Mouse (Mus musculus): ENCODE measurements around the gene Faim2.

DNA sequence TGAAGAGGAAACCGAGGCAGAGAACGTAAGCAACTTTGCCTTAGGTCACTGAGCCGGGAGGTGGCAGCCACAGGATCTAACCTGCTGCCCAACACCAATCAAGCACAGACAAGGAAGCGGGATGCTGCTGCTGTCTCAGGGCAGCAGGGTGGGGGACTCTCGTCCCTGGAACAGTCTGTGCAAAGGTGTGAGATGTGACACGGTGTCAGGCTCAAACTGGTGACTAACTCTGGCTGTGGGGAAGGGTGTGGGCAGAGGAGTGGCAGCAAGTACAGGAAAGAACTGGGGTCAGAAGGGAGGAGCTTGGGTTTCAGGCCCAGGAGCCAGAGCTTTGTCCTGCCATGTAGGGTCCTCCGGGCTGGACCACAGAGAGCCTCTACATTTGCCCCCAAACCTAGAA, 16.1 kb upstream of the Faim2 start:
- TF ChIP-seq CTCF (IDR thresholded peaks at IDR 0.05; ENCODE audit: extremely low read depth, insufficient read depth, low read length) (no peak), POLR2A (IDR thresholded peaks at IDR 0.05; ENCODE audit: extremely low read depth, insufficient read depth, low read length) (no peak)
